Mouse (Mus musculus): ENCODE results near the gene Strap.
"Not testable (repeated sequence)": the region's sequence is repeated elsewhere in the genome, so short reads cannot be mapped to it uniquely, and the experiment has no call there.

The Strap gene

GRCm38 (mm10) chr6:137734846-137735609 is at the start of gene Strap:
Strap (plus strand) TSS chr6:137735078.
- DNase-seq = peak; percentile 96

- no peak for DNase-seq
These were observed 47.2 kb upstream of the Strap start for GRCm38 (mm10) chr6:137687667-137688066.

- no peak for DNase-seq
These were observed 46.8 kb upstream of the Strap start for GRCm38 (mm10) chr6:137688079-137688478.

GRCm38 (mm10) chr6:137688506-137689105 is 46.3 kb upstream of the Strap start:
- no peak for DNase-seq

- peak; percentile 4 for DNase-seq
These were observed 44.2 kb upstream of the Strap start for GRCm38 (mm10) chr6:137690550-137691119.

GRCm38 (mm10) chr6:137694310-137694709 is 40.6 kb upstream of the Strap start:
- peak; percentile 9 for DNase-seq

- no peak for DNase-seq
These were observed 39.8 kb upstream of the Strap start for GRCm38 (mm10) chr6:137695046-137695445.

- DNase-seq = peak; percentile 15
These were observed 38.3 kb upstream of the Strap start for GRCm38 (mm10) chr6:137696445-137697204.

GRCm38 (mm10) chr6:137699434-137699833 is 35.4 kb upstream of the Strap start:
- DNase-seq = no peak

DNA sequence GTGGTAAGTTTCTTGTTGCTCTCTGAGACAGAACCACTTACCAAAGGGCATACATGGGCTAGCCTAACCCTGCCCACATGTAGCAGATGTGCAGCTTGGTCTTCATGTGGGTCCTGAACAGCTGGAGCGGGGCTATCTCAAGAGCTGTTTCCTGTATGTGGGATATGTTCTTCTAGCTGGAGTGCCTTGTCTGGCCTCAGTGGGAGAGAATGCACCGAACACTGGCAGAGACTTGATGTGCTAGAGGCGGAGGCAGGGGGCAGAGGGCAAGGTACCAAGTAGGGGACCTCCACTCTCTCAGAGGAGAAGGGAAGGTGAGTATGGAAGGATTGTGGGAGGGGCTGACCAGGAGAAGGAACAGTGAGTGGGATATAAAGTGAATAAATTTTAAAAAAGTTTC is 32.7 kb upstream of the Strap start:
- no peak for DNase-seq

GRCm38 (mm10) chr6:137702918-137703317 is 32.0 kb upstream of the Strap start:
- peak; percentile 51 for DNase-seq

GRCm38 (mm10) chr6:137703431-137703830 is 31.4 kb upstream of the Strap start:
- no peak for DNase-seq

- peak; percentile 13 for DNase-seq
These were observed 30.5 kb upstream of the Strap start for GRCm38 (mm10) chr6:137704300-137704939.

DNA sequence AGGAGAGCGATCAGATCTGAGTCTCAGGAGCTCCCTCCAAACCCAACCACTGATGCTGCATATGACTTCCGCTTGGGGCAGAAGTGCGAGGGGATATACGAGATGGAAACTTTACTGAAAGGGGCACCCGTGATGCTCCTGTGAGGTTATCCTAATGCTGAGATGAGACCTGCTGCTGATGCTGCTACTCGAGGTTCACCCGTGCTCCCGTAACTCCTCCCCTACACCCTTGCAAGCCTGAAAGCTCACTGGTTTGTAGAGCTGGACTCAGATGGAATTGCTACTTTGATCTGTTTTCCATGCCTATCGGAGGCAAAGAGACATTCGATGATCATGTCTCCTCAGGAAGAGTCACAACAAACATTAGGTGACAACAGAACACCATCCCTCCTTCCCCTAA is 28.7 kb upstream of the Strap start:
- no peak for DNase-seq

GRCm38 (mm10) chr6:137708726-137709405 is 26.0 kb upstream of the Strap start:
- not testable (repeated sequence) for DNase-seq

DNA sequence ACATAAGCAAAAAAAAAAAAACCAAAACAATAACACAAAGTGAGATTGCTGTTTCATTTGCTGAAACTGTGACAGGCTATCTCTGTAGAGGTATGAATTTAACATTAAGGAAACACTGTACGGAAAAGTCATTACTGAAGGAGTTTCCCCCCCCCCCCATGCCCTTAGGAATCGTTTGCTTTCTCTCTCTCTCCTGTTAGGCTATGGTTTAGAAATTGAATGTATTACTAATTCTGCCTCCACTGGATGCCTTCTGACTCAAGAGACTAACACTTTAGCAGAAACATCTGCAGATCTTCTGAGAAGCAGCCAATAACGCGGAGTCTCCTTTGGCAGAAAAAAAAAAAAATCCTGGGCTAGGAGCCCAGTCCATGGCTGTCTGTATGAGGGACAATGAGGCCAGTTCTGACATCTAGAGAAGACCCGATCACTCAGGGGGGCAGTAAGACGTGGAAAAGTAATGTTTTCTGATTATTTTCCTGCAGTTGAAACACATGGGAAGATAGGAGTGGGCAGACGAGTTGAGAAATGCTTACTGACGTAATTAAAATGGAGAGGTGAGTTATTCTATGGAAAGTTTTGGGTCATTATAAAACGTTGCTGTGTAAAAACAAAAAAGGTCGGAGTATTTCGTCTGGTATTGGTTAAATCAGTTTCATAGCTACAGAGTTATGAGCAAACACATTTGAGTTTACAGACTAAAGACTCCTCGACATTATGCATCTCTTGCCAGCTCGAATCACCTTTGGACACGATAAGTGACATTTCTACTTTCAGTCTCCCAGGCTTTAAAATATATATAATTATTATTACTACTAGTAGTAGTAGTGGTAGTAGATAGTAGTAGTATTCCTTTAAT is 24.5 kb upstream of the Strap start:
- DNase-seq = peak; percentile 18

- DNase-seq = no peak
These were observed 22.1 kb upstream of the Strap start for GRCm38 (mm10) chr6:137712654-137713309.

GRCm38 (mm10) chr6:137713310-137713664 is 21.6 kb upstream of the Strap start:
- DNase-seq = no peak

DNA sequence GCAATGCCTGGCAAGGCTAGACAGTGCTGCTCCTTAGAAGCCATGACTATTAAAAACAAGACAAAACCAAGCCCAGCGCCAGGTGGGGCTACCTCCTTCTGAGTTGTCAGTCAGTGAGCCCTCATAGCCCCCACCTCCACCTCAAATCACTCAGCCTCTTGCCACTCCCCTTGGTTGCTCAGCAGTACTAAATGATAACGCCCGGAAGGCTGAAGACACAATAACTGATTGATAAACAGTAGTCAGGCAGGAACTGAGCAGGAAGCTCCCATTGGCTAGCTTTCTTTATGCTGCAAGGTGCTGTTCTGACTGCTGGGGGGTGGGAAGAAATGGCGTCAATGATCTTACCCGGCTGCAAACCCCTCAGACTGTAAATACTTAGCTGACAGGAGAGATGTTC is 18.1 kb upstream of the Strap start:
- DNase-seq = no peak

- no peak for DNase-seq
These were observed 12.5 kb upstream of the Strap start for GRCm38 (mm10) chr6:137722220-137722931.
